Mouse (Mus musculus): ENCODE measurements around the gene Pogz.
"Not testable (repeated sequence)": the region's sequence is repeated elsewhere in the genome, so short reads cannot be mapped to it uniquely, and the experiment has no call there.

DNA sequence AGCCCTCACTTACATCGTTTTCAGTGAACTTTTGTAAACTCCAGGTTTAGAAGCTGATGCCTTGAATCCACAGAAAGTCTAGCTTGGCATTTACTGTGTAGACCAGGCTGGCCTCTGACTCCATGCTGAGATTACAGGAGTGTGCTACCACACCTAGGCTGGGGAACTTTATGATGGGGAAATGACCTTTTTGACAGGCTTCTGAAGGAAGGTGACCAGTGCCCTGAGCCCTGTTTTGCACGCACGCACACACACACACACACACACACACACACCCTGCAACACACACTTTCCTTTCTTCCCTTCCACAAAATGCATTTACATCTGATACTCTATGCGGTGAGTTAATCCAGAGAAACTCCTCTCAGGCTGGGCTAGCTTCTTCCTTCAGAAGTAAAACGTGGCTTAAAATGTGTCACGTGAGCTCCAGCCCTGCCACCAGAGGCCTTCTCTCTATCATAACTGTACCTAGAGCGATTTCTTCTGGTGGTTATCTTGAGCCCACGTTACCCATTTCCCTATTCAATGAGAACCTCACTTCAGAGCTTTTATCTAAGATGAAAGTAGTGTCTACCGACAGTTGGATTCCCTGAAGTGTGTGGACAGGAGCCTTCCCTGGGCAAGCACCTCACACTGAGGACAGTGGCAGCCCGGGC is 94.2 kb downstream of the Pogz start:
- not testable (repeated sequence) for TF ChIP-seq CTCF (IDR thresholded peaks at IDR 0.05; ENCODE audit: low read depth, low read length); TAL1 (conservative IDR thresholded peaks at IDR 0.05; ENCODE audit: low read depth, low read length); POLR2AphosphoS5 (IDR thresholded peaks at IDR 0.05; ENCODE audit: insufficient replicate concordance, low read depth, low read length); GATA1 (IDR thresholded peaks at IDR 0.05; ENCODE audit: borderline replicate concordance, low read length); GATA2 (IDR thresholded peaks at IDR 0.05; ENCODE audit: borderline replicate concordance, low read depth, low read length)
